Mouse (Mus musculus) ES-Bruce4 (cell line): Measurements from ENCODE around the gene Gigyf2. TPM values are rescaled to one million over a fixed set of nuclear protein-coding genes. Genes with fewer than 3 reads are reported as not detected.

Source experiments
- H3K27ac ChIP-seq: 2 replicates; pipeline ENCODE4 v1.5.1; 2012; ENCODE audit warnings: low read length, inconsistent platforms; ENCODE audit not compliant: insufficient read depth
- H3K27me3 ChIP-seq: 2 replicates; pipeline ENCODE4 v1.6.1; 2012; ENCODE audit warnings: mild to moderate bottlenecking, low read length, inconsistent platforms; ENCODE audit not compliant: control insufficient read depth, poor library complexity, insufficient read depth, severe bottlenecking
- H3K36me3 ChIP-seq: 2 replicates; pipeline ENCODE4 v1.6.1; 2012; ENCODE audit warnings: inconsistent platforms, mild to moderate bottlenecking, low read length, moderate library complexity; ENCODE audit not compliant: control insufficient read depth, poor library complexity, insufficient read depth, severe bottlenecking
- H3K4me1 ChIP-seq: one replicate; pipeline ENCODE4 v1.8.1; 2011; ENCODE audit warnings: low read length; ENCODE audit not compliant: control insufficient read depth, insufficient read depth
- H3K4me3 ChIP-seq: 2 replicates; pipeline ENCODE4 v1.5.1; 2011; ENCODE audit warnings: low read depth, mild to moderate bottlenecking, low read length
- H3K9ac ChIP-seq: 2 replicates; pipeline ENCODE4 v1.6.1; 2012; ENCODE audit warnings: low read depth, mild to moderate bottlenecking, inconsistent platforms; ENCODE audit not compliant: poor library complexity, severe bottlenecking
- H3K9me3 ChIP-seq: replicated peaks from 2 replicates; pipeline ENCODE4 v1.6.1; 2012; ENCODE audit warnings: mild to moderate bottlenecking, low read length, inconsistent platforms; ENCODE audit not compliant: control insufficient read depth, poor library complexity, insufficient read depth, severe bottlenecking
- CTCF ChIP-seq: IDR thresholded peaks from one replicate; pipeline ENCODE4 v1.8.1; 2011; ENCODE audit warnings: low read depth, low read length
- EP300 ChIP-seq: IDR thresholded peaks from 2 replicates; pipeline ENCODE4 v1.6.1; 2011; ENCODE audit warnings: low read depth, low read length; ENCODE audit not compliant: insufficient read depth
- POLR2A ChIP-seq: IDR thresholded peaks from one replicate; pipeline ENCODE4 v1.8.1; 2011; ENCODE audit warnings: low read length; ENCODE audit not compliant: insufficient read depth
- polyA plus RNA-seq: library from polyadenylated mRNA; stranded (reverse); fragments of >200 nt; gene quantifications from 2 replicates; pipeline ENCODE4 v1.2.4, GENCODE M21; 2011; ENCODE audit warnings: low read depth; ENCODE audit not compliant: missing spikeins, insufficient read depth, insufficient read length

Gene Gigyf2
- polyA plus RNA-seq, 1 experiment = 207 TPM

GRCm38 (mm10) chr1:87313843-87314570, 12.8 kb upstream of the Gigyf2 start:
- no peak overlapping the region for H3K4me3 ChIP-seq
- no peaks in the 10 kb centered on the region for H3K9me3 ChIP-seq
- no peaks in the 10 kb centered on the region for H3K27me3 ChIP-seq
- H3K9ac ChIP-seq = no peak overlapping the region
- peak overlapping the region; percentile 92 for H3K27ac ChIP-seq
- no peak for TF ChIP-seq EP300
- TF ChIP-seq CTCF = no peak
- no peak for TF ChIP-seq POLR2A
- no peaks in the 10 kb centered on the region for H3K36me3 ChIP-seq
- peaks cover 7% of the 10 kb centered on the region for H3K4me1 ChIP-seq

- Histone ChIP-seq H3K27me3 (no peaks in the 10 kb centered on the region), H3K36me3 (no peaks in the 10 kb centered on the region), H3K27ac (no peak overlapping the region), H3K4me1 (peaks cover 7% of the 10 kb centered on the region), H3K4me3 (no peak overlapping the region), H3K9ac (no peak overlapping the region), H3K9me3 (peaks cover 10% of the 10 kb centered on the region; the same call in 1 of the 2 replicates)
- no peak for TF ChIP-seq CTCF
- TF ChIP-seq POLR2A = no peak
- no peak for TF ChIP-seq EP300
Measured at GRCm38 (mm10) chr1:87315431-87315830, 11.4 kb upstream of the Gigyf2 start.

DNA sequence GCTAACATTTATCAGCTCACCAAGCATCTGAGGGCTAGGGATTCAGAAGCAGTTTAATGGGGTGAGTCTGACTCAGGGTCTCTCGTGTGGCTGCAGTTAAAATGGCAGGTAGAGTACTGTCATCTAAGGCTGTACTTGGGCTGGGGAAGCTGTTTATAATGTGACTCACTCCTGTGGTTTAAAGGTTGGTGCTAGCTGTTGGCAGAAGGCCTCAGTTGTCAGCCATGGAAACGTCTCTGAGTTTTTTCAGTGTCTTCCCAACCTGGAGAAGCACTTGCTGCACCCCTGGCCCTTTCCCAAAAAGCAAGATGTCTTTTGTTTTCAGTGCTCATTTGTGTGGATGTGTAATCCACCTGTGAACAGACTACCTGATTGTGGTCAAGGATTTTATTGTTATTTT, 10.9 kb upstream of the Gigyf2 start:
- Histone ChIP-seq H3K9ac (no peak overlapping the region), H3K27ac (no peak overlapping the region), H3K27me3 (no peaks in the 10 kb centered on the region), H3K9me3 (peaks cover 12% of the 10 kb centered on the region), H3K36me3 (no peaks in the 10 kb centered on the region), H3K4me1 (peaks cover 7% of the 10 kb centered on the region), H3K4me3 (no peak overlapping the region)
- TF ChIP-seq POLR2A (no peak), CTCF (no peak), EP300 (no peak)

DNA sequence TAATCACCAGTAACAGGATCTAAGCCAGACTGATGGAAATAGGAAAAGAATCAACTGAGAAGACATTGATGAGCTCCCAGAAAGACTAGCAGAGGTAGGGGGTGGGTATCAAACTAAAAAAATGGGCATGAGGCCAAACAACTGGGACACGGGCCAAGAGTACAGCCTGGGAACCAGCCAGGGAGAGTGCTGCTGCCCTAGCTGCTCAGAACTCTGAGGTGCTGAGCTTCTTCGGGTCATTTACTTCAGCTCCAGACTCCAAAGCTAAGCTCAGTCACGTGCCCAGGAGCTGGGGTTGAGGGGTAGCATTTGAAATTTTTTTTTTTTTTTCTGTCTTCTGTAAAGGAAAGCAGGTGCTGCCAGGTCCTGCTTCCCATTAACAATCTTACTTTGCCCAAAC, 10.1 kb upstream of the Gigyf2 start:
- Histone ChIP-seq H3K27ac (no peak overlapping the region), H3K27me3 (no peaks in the 10 kb centered on the region), H3K4me3 (no peak overlapping the region), H3K36me3 (no peaks in the 10 kb centered on the region), H3K4me1 (peaks cover 7% of the 10 kb centered on the region), H3K9ac (no peak overlapping the region), H3K9me3 (peaks cover 16% of the 10 kb centered on the region)
- no peak for TF ChIP-seq CTCF
- TF ChIP-seq EP300 = no peak
- TF ChIP-seq POLR2A = no peak

GRCm38 (mm10) chr1:87321071-87321470, 5.7 kb upstream of the Gigyf2 start:
- H3K9ac ChIP-seq = no peak overlapping the region
- no peaks in the 10 kb centered on the region for H3K4me1 ChIP-seq
- H3K27ac ChIP-seq = no peak overlapping the region
- no peaks in the 10 kb centered on the region for H3K36me3 ChIP-seq
- TF ChIP-seq POLR2A (no peak), EP300 (no peak)
- peaks cover 16% of the 10 kb centered on the region for H3K9me3 ChIP-seq
- H3K4me3 ChIP-seq = no peak overlapping the region
- no peaks in the 10 kb centered on the region; the same call in 1 of the 2 replicates for H3K27me3 ChIP-seq

GRCm38 (mm10) chr1:87322778-87323177, 4.0 kb upstream of the Gigyf2 start:
- no peak overlapping the region for H3K9ac ChIP-seq
- H3K9me3 ChIP-seq = peaks cover 16% of the 10 kb centered on the region
- no peak overlapping the region for H3K27ac ChIP-seq
- TF ChIP-seq CTCF = no peak
- TF ChIP-seq POLR2A = no peak
- TF ChIP-seq EP300 = no peak
- no peaks in the 10 kb centered on the region; the same call in 1 of the 2 replicates for H3K27me3 ChIP-seq
- no peaks in the 10 kb centered on the region for H3K4me1 ChIP-seq
- H3K4me3 ChIP-seq = no peak overlapping the region
- no peaks in the 10 kb centered on the region for H3K36me3 ChIP-seq
